Mouse (Mus musculus) adrenal gland, adult 10 weeks (tissue): ENCODE data around the gene Klri1. TPM values are rescaled to one million over a fixed set of nuclear protein-coding genes. Genes with fewer than 3 reads are reported as not detected.

Experiments
- polyA plus RNA-seq: library from polyadenylated mRNA; stranded (reverse); fragments of 350-450 nt; fragmentation: Illumina TruSeq; extraction: RNeasy Lipid Tissue Mini Kit (QIAGEN cat#74804); gene quantifications from one replicate; pipeline ENCODE4 v1.2.3, GENCODE M21; 2014; ENCODE audit warnings: low read depth, low replicate concordance

The Klri1 gene
- polyA plus RNA-seq, result not detected

GRCm38 (mm10) chr6:129717032-129717431 lies at the start of gene Klri1:
TSS of gene Klri1 (minus strand) at chr6:129717132.

GRCm38 (mm10) chr6:129740069-129740721 lies 23.3 kb upstream of the Klri1 start, which contains the start of gene Klri2:
TSS of gene Klri2 (minus strand) at chr6:129740484.

GRCm38 (mm10) chr6:129678873-129679272 lies 38.1 kb downstream of the Klri1 start, which contains the start of gene Klrc1:
TSS of gene Klrc1 (minus strand) at chr6:129678973.

GRCm38 (mm10) chr6:129660589-129660988 lies 56.3 kb downstream of the Klri1 start, which contains the start of gene Klrc2:
TSS of gene Klrc2 (minus strand) at chr6:129660689.

Other genes with a start within 250 kb of the Klri1 start
- gene Olr1, start 210.0 kb downstream of the Klri1 start, polyA plus RNA-seq, result 0.41 TPM
- not detected for gene Tmem52b, start 204.6 kb downstream of the Klri1 start, polyA plus RNA-seq
- gene Gabarapl1, start 184.0 kb downstream of the Klri1 start, polyA plus RNA-seq, result 79.3 TPM
- gene Klre1, start 139.2 kb downstream of the Klri1 start, polyA plus RNA-seq, result 0.52 TPM
- gene Klrd1, start 125.3 kb downstream of the Klri1 start, polyA plus RNA-seq, result 3.4 TPM
- 2.4 TPM for gene Klrk1, start 93.3 kb downstream of the Klri1 start, polyA plus RNA-seq
- not detected for gene Klrc3, start 73.8 kb downstream of the Klri1 start, polyA plus RNA-seq
- 0.82 TPM for gene Klrc2, start 56.4 kb downstream of the Klri1 start, polyA plus RNA-seq
- 1.6 TPM for gene Klrc1, start 38.2 kb downstream of the Klri1 start, polyA plus RNA-seq
- gene Klri2, start 23.4 kb upstream of the Klri1 start, polyA plus RNA-seq, result 0.35 TPM
- not detected for gene Gm156, start 67.1 kb upstream of the Klri1 start, polyA plus RNA-seq
- gene Gm17631, start 145.5 kb upstream of the Klri1 start, polyA plus RNA-seq, result not detected
- gene Klra17, start 159.5 kb upstream of the Klri1 start, polyA plus RNA-seq, result not detected
- gene Klra5, start 200.5 kb upstream of the Klri1 start, polyA plus RNA-seq, result not detected